Mouse (Mus musculus) MEL (cell line): ENCODE measurements around the gene Tex30. TPM values are rescaled to one million over a fixed set of nuclear protein-coding genes. Genes with fewer than 3 reads are reported as not detected.
"Not testable (repeated sequence)": the region's sequence is repeated elsewhere in the genome, so short reads cannot be mapped to it uniquely, and the experiment has no call there.

Experiments used
- DNase-seq: peaks from one replicate; pipeline ENCODE4 v3.0.0; 2011; ENCODE audit warnings: low read depth, low spot score
- H3K27ac ChIP-seq: 2 replicates; pipeline ENCODE4 v1.5.1; 2012; ENCODE audit warnings: low read depth, mild to moderate bottlenecking, control low read depth, low read length, moderate library complexity; ENCODE audit not compliant: control insufficient read depth
- H3K27me3 ChIP-seq, 2 experiments: fragments of 150-350 bp in 1 of 2; sonication (generic) in 1 of 2; 2 replicates each; pipeline ENCODE4 v1.6.1; 2012; ENCODE audit warnings: low read length in 2 of 2, mild to moderate bottlenecking in 2 of 2, improper control_type of control experiment in 1 of 2, moderate library complexity in 1 of 2; ENCODE audit not compliant: insufficient read depth in 2 of 2, control insufficient read depth in 1 of 2
- H3K36me3 ChIP-seq, 2 experiments: 2 replicates each; pipeline ENCODE4 v1.6.1; 2012 to 2014; ENCODE audit warnings: low read length in 2 of 2, improper control_type of control experiment in 1 of 2, inconsistent platforms in 1 of 2, mild to moderate bottlenecking in 1 of 2; ENCODE audit not compliant: insufficient read depth in 2 of 2, control insufficient read depth in 1 of 2
- H3K4me1 ChIP-seq, 2 experiments: fragments of 150-350 bp in 1 of 2; sonication (generic) in 1 of 2; 2 replicates each; pipeline ENCODE4 v1.6.1; 2012; ENCODE audit warnings: low read length in 2 of 2, improper control_type of control experiment in 1 of 2, mild to moderate bottlenecking in 1 of 2; ENCODE audit not compliant: insufficient read depth in 2 of 2, control insufficient read depth in 1 of 2
- H3K4me3 ChIP-seq, 2 experiments: fragments of 150-350 bp in 1 of 2; sonication (generic) in 1 of 2; 2 replicates each; pipeline ENCODE4 v1.5.1; 2012; ENCODE audit warnings: low read depth in 2 of 2, low read length in 2 of 2, mild to moderate bottlenecking in 2 of 2, moderate library complexity in 2 of 2, control low read depth in 1 of 2, improper control_type of control experiment in 1 of 2; ENCODE audit not compliant: control insufficient read depth in 1 of 2, insufficient read depth in 1 of 2
- H3K79me2 ChIP-seq: 2 replicates; pipeline ENCODE4 v1.6.1; 2012; ENCODE audit warnings: mild to moderate bottlenecking, low read length, moderate library complexity; ENCODE audit not compliant: control insufficient read depth, poor library complexity, insufficient read depth
- H3K9ac ChIP-seq: 2 replicates; pipeline ENCODE4 v1.6.1; 2012; ENCODE audit warnings: low read depth, mild to moderate bottlenecking, control low read depth, low read length, moderate library complexity; ENCODE audit not compliant: control insufficient read depth, poor library complexity, severe bottlenecking
- H3K9me3 ChIP-seq: fragments of 150-350 bp; sonication (generic); replicated peaks from 2 replicates; pipeline ENCODE4 v1.6.1; 2012; ENCODE audit warnings: mild to moderate bottlenecking, low read length, improper control_type of control experiment, moderate library complexity; ENCODE audit not compliant: insufficient read depth
- CHD2 ChIP-seq: IDR thresholded peaks from 2 replicates; pipeline ENCODE4 v1.6.1; 2011; ENCODE audit warnings: low read length, improper control_type of control experiment
- ELF1 ChIP-seq: IDR thresholded peaks from 2 replicates; pipeline ENCODE4 v1.6.1; 2014; ENCODE audit warnings: low read depth, mild to moderate bottlenecking, inconsistent platforms, low read length, improper control_type of control experiment, moderate library complexity
- EP300 ChIP-seq, 2 experiments: IDR thresholded peaks; 2 replicates each; pipeline ENCODE4 v1.6.1; 2011; ENCODE audit warnings: improper control_type of control experiment in 2 of 2, low read length in 2 of 2, low read depth in 1 of 2, mild to moderate bottlenecking in 1 of 2
- GABPA ChIP-seq: IDR thresholded peaks from 2 replicates; pipeline ENCODE4 v1.6.1; 2012; ENCODE audit warnings: low read depth, mild to moderate bottlenecking, inconsistent platforms, low read length, improper control_type of control experiment, moderate library complexity
- GATA1 ChIP-seq: IDR thresholded peaks from 2 replicates; pipeline ENCODE4 v1.6.1; 2011; ENCODE audit warnings: low read depth, low read length, improper control_type of control experiment
- KAT2A ChIP-seq: conservative IDR thresholded peaks from 2 replicates; pipeline ENCODE4 v1.6.1; 2012; ENCODE audit warnings: low read depth, low read length, improper control_type of control experiment, inconsistent platforms
- MAFK ChIP-seq: IDR thresholded peaks from 2 replicates; pipeline ENCODE4 v1.6.1; 2011; ENCODE audit warnings: low read depth, mild to moderate bottlenecking, low read length, improper control_type of control experiment, borderline replicate concordance
- MAX ChIP-seq: IDR thresholded peaks from 2 replicates; pipeline ENCODE4 v1.6.1; 2011; ENCODE audit warnings: low read length, improper control_type of control experiment
- MAZ ChIP-seq: IDR thresholded peaks from 2 replicates; pipeline ENCODE4 v1.6.1; 2012; ENCODE audit warnings: low read depth, mild to moderate bottlenecking, inconsistent platforms, low read length, improper control_type of control experiment
- MXI1 ChIP-seq: IDR thresholded peaks from 2 replicates; pipeline ENCODE4 v1.6.1; 2011; ENCODE audit warnings: mild to moderate bottlenecking, low read depth, low read length, improper control_type of control experiment
- RAD21 ChIP-seq: IDR thresholded peaks from 2 replicates; pipeline ENCODE4 v1.6.1; 2011; ENCODE audit warnings: mild to moderate bottlenecking, low read depth, low read length, improper control_type of control experiment
- SIN3A ChIP-seq: IDR thresholded peaks from 2 replicates; pipeline ENCODE4 v1.6.1; 2012; ENCODE audit warnings: low read length, improper control_type of control experiment, inconsistent platforms
- TCF12 ChIP-seq: IDR thresholded peaks from 2 replicates; pipeline ENCODE4 v1.6.1; 2014; ENCODE audit warnings: low read depth, mild to moderate bottlenecking, inconsistent platforms, low read length, improper control_type of control experiment, moderate library complexity
- USF1 ChIP-seq: IDR thresholded peaks from 2 replicates; pipeline ENCODE4 v1.6.1; 2014; ENCODE audit warnings: low read depth, mild to moderate bottlenecking, inconsistent platforms, low read length, improper control_type of control experiment, moderate library complexity
- USF2 ChIP-seq, 2 experiments: IDR thresholded peaks; 2 replicates each; pipeline ENCODE4 v1.6.1; 2011 to 2012; ENCODE audit warnings: improper control_type of control experiment in 2 of 2, low read length in 2 of 2, borderline replicate concordance in 1 of 2, inconsistent platforms in 1 of 2, low read depth in 1 of 2, mild to moderate bottlenecking in 1 of 2; ENCODE audit not compliant: insufficient read depth in 1 of 2
- ZKSCAN1 ChIP-seq: IDR thresholded peaks from 2 replicates; pipeline ENCODE4 v1.6.1; 2012; ENCODE audit warnings: low read depth, mild to moderate bottlenecking, inconsistent platforms, low read length, improper control_type of control experiment, moderate library complexity
- ZNF384 ChIP-seq: IDR thresholded peaks from 2 replicates; pipeline ENCODE4 v1.6.1; 2012; ENCODE audit warnings: low read depth, mild to moderate bottlenecking, inconsistent platforms, low read length, improper control_type of control experiment
- polyA plus RNA-seq, 2 experiments: library from polyadenylated mRNA; stranded (reverse) in 1 of 2; unstranded in 1 of 2; fragments of >175 nt in 1 of 2; fragments of >200 nt in 1 of 2; gene quantifications; 2 replicates each; pipeline versions ENCODE4 v1.2.1 to v1.2.4; 2012; ENCODE audit warnings: low replicate concordance in 2 of 2, low read depth in 1 of 2; ENCODE audit not compliant: insufficient read length in 2 of 2, insufficient read depth in 1 of 2, missing spikeins in 1 of 2
- total RNA-seq: library from RNA; depleted of rRNA; stranded (reverse); fragments of 300-350 nt; gene quantifications from 2 replicates; pipeline ENCODE4 v1.2.3, GENCODE M21; 2012

Gene Tex30
- total and polyA plus RNA-seq, 3 experiments: 88.2 to 115 TPM; not detected in 1

GRCm38 (mm10) chr1:44046556-44046955 lies 55.7 kb downstream of the Tex30 start:
- H3K36me3 ChIP-seq: peaks cover 0 to 1% of the 10 kb centered on the region in 2 experiments; a peak in 1 of 4 replicates
- DNase-seq: no peak
- TF ChIP-seq MAFK (no peak), KAT2A (no peak), MAZ (no peak), RAD21 (no peak), SIN3A (no peak), GATA1 (no peak), ELF1 (no peak), MXI1 (no peak), MAX (no peak), GABPA (no peak), USF2 (IDR thresholded peaks at IDR 0.05; ENCODE audit: borderline replicate concordance in 1 of 2, insufficient read depth in 1 of 2, low read depth in 1 of 2, low read length in 2 of 2) (no peak), USF1 (no peak), ZNF384 (no peak), TCF12 (no peak), ZKSCAN1 (no peak), CHD2 (no peak), EP300 (IDR thresholded peaks at IDR 0.05; ENCODE audit: low read depth in 1 of 2, low read length in 2 of 2) (no peak)

GRCm38 (mm10) chr1:44045689-44046088 lies 56.6 kb downstream of the Tex30 start:
- H3K79me2 ChIP-seq, DNase-seq, H3K9ac ChIP-seq, H3K9me3 ChIP-seq, H3K27ac ChIP-seq, H3K4me3 ChIP-seq, H3K27me3 ChIP-seq, H3K4me1 ChIP-seq, H3K36me3 ChIP-seq: not testable (repeated sequence)

More at GRCm38 (mm10) chr1:44046556-44046955, 55.7 kb downstream of the Tex30 start:
- Histone ChIP-seq H3K27me3 (no peaks in the 10 kb centered on the region), H3K4me1 (peaks cover 0 to under 1% of the 10 kb centered on the region in 2 experiments; a peak in 1 of 4 replicates), H3K9ac (no peak overlapping the region), H3K27ac (no peak overlapping the region), H3K79me2 (no peaks in the 10 kb centered on the region), H3K9me3 (no peaks in the 10 kb centered on the region), H3K4me3 (no peak overlapping the region)
